Mouse (Mus musculus): ENCODE measurements around the gene Gramd4.

DNA sequence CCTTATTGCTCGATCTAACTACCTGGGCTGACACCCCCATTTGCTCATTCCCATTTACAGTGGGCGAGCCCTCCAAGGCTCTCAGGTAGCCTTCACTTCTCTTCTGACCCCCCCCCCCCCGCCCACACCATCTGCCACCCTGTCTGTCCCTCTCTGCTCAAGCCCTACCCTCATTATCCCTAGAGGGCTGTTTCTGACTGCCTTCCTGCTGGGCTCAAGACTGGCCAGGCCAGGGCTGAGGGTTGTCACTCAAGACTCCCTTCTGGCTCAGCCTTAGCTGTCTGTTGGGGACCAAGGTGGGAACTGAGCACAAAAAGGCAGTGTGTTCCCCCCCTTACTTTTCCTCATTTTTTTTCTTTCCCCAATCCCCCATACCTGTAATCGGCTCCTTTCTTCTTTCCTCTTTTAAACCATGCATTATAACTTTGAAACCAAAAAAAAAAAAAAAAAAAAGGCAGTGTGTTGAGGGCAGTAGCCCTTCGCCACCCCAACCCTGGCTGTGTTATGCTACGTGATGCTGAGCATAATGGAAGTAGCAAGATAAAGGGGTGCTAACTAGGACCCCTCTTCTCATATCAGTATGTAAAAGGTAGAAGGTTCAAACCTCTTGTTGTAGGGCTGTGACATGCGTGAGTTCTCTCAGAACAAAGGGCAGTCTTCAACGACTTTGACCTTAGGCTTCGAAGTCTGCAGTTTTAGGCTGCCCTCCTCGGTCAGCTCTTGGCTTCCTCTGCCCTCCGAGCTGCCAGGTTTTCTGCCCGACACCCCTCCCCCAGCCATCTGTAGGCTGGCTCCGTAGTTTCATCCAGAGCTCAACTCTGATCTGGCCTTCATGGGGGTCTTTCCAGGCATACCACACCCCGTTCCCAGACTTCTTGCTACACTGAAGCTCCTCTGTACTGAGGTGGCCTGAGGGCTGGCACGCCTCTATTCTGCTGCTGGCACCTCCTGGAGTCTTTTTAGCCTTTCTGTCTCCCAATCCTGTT lies 59.9 kb downstream of the Gramd4 start:
- TF ChIP-seq CTCF (IDR thresholded peaks at IDR 0.05; ENCODE audit: extremely low read depth, insufficient read length, insufficient replicate concordance, low read depth, low read length) (no peak), POLR2A (IDR thresholded peaks at IDR 0.05; ENCODE audit: low read depth, low read length) (no peak)

Data from small intestine, adult 2 months (tissue).